Mouse (Mus musculus) brain, embryonic 14.5 days (tissue): Measurements from ENCODE around the gene Coro2b. TPM values are rescaled to one million over a fixed set of nuclear protein-coding genes. Genes with fewer than 3 reads are reported as not detected.
A peak's percentile ranks its signal among the peaks of the same experiment; 100 is the strongest.

Experiments used
- DNase-seq: peaks from one replicate; pipeline ENCODE4 v3.0.0-alpha.2; 2011; ENCODE audit warnings: low read depth
- CTCF ChIP-seq: fragments of 200-500 bp; IDR thresholded peaks from 2 replicates; pipeline ENCODE4 v1.5.1; 2012; ENCODE audit warnings: inconsistent platforms, mild to moderate bottlenecking, moderate library complexity, borderline replicate concordance; ENCODE audit not compliant: insufficient read depth, insufficient read length; ENCODE audit errors: extremely low read depth
- POLR2A ChIP-seq: fragments of 200-500 bp; IDR thresholded peaks from 2 replicates; pipeline ENCODE4 v1.6.1; 2012; ENCODE audit warnings: mild to moderate bottlenecking, inconsistent platforms, borderline replicate concordance; ENCODE audit not compliant: poor library complexity, insufficient read depth, insufficient read length, severe bottlenecking; ENCODE audit errors: extremely low read depth
- polyA plus RNA-seq: library from polyadenylated mRNA; depleted of rRNA; stranded (reverse); fragments of >200 nt; gene quantifications from 2 replicates; pipeline ENCODE4 v1.2.3, GENCODE M21; 2012

The Coro2b gene
- polyA plus RNA-seq, 1 experiment, result 92.7 TPM

GRCm38 (mm10) chr9:62554606-62555005 is 17.8 kb upstream of the Coro2b start:
- TF ChIP-seq POLR2A (no peak), CTCF (no peak)
- DNase-seq, result peak; percentile 93

DNA sequence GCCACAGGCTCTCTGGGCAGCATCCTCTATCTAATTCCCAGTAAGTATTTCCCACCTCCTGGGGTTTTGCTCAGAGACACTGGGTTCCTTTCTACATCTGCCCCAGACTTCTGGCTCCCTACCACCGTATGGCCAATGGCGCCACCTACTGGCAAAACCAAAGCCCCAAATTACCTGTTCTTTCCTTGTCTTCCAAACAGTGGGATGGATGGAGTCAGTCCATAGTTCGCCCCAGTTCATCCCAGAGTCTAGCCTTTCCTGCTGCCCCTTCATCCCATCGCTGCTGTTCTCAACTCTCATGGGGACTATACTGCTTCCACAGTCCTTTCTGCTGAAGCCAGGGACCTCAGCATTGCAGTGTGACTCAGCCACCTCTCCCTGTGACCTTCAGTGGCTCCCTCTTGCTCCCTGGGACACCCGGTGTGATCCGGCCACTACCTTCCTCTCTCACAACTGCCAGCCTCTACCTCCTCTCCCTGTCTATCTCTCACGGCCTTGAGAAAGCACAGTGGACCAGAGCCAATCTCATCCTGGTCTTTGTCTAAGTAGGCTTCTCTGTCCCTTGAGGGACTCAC is 16.6 kb upstream of the Coro2b start:
- DNase-seq, result peak; percentile 76
- no peak for TF ChIP-seq POLR2A
- peak; percentile 74 for TF ChIP-seq CTCF

- no peak for DNase-seq
- TF ChIP-seq CTCF (no peak), POLR2A (no peak)
Measured at GRCm38 (mm10) chr9:62551531-62551930, 14.7 kb upstream of the Coro2b start.

DNA sequence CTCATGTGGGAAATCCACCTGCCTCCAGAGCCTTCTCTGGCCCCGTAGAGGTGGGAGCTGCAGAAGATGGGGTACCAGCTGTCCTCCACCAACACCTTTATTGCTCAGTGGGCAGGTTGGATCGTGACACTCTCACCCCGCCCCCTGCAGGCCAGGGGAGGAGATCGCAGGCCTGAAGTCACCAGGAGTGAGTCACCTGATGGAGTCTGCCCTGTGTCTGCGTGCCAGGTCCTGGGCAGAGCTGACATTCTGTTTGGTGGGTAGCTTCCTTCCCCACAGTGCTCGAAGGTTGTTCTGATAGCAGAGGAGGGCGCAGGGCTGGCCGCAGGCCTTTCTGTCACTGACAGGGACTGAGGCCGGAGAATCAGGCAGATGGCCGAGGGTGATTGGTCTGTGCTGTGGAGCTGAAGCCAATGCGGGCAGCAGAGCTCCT is 13.8 kb upstream of the Coro2b start:
- peak; percentile 77 for TF ChIP-seq CTCF
- TF ChIP-seq POLR2A, result no peak
- DNase-seq, result peak; percentile 50

DNA sequence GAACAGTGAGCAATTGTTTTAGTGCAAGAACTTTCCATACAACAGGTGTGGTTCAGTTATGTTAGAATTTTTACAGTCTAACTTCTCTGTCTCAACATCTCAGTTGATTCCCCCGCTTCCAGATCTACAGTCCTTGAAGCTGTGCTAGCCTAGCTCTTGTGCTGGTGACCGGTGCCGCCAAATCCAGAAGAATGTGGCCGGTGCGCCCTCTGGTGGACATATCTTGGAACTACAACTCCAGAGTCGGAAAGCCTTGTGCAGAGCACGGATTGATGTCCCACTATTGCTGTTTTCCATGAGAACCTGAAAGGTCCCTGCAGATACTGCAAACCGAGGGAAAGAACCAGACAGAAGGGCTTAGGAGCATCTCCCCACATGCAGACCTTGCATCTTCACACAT is 13.0 kb upstream of the Coro2b start:
- DNase-seq, result peak; percentile 93
- TF ChIP-seq CTCF, result peak; percentile 95
- no peak for TF ChIP-seq POLR2A

DNA sequence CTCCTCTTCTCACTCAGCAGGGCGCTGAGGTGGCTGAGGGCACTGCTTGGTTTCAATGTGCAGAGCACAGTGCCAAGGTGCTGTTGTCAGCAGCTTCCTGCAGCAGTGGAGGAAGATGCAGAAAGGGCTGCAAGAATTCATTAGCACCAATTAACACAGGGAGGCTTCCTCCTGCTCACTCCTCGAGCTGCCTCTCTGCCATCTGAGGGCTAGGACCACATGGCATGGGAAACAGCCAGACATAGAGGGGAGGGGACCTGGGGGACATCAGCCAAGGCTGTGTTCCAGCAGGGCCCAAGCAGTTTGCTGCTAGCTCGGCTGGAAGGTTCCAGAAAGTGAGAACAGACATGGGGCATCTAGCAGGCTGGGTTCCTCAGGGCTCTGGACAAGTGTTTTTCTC is 10.6 kb upstream of the Coro2b start:
- TF ChIP-seq POLR2A, result no peak
- TF ChIP-seq CTCF, result no peak
- DNase-seq, result peak; percentile 84

- no peak for DNase-seq
Measured at GRCm38 (mm10) chr9:62544856-62545255, 8.0 kb upstream of the Coro2b start.

GRCm38 (mm10) chr9:62543878-62544277 is 7.0 kb upstream of the Coro2b start:
- TF ChIP-seq POLR2A (no peak), CTCF (no peak)
- DNase-seq, result no peak

More at GRCm38 (mm10) chr9:62544856-62545255, 8.0 kb upstream of the Coro2b start:
- TF ChIP-seq CTCF, result no peak
- no peak for TF ChIP-seq POLR2A

DNA sequence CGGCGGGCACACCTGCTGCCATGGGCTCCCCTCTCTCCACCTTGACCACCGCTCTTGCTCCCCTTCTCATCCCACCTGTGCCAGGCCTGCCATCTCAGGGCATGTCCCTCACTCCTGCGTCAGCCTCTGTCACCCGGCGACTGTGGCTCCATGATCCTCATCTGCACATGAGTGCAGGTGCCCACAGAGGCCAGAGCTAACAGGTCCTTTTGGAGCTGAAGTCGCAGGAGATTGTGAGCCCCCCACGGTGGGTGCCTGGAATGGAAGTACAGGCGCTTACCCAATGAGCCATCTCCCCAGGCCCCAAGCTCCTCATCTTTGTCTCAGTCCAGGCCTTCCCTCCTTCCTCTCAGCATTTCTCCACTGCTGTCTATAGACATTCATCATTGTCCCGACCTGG is 4.8 kb upstream of the Coro2b start:
- TF ChIP-seq POLR2A (no peak), CTCF (no peak)
- DNase-seq, result no peak

DNA sequence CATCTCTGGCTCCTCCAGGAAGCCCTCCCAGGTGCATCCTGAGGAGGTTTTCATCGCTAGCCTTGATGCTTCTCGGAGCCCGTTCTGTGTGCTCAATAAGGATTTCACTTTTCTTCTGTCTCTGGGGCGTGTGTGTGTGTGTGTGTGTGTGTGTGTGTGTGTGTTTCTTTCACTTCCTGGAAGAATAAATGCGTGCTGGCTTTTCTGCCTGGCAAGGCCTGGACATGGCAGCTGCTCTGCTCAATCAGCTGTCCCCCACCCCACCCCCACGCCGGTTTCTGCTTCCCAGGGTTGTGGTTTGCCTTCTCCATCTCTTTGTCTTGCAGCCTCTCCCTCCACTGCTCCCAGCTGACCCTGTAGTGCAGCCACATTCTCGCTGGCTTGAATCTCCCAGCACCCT is 4.3 kb upstream of the Coro2b start:
- no peak for TF ChIP-seq CTCF
- peak; percentile 88 for DNase-seq

- peak; percentile 96 for DNase-seq
- TF ChIP-seq CTCF (no peak), POLR2A (no peak)
Measured at GRCm38 (mm10) chr9:62540736-62541135, 3.9 kb upstream of the Coro2b start.

GRCm38 (mm10) chr9:62540166-62540565 is 3.3 kb upstream of the Coro2b start:
- TF ChIP-seq POLR2A (no peak), CTCF (no peak)
- DNase-seq, result no peak
